28 mouse cellular contexts compared by ENCODE assay signal in the genomic region with DNA sequence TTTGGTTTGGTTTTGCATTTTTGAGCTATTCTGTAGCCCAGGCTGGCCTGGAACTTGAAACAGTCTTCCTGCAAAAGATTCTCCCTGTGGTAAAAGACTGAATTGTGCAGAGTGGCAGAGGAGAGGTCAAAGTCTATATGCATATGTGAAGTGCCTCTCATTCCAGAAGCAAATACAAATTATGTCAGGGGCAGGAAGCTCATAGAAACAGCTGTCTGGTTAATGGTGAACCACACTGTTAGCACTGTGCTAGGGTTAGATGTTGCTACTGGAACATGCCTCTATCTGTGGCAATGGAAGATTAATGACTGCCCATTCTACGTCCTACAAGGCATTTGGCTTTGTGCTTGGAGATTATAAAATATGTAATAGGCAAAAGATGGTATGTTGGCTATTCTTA.
A peak's percentile ranks its signal among the peaks of the same experiment; 100 is the strongest.
DNase-seq lines count a peak whose midpoint lies in the region; ATAC-seq and TF ChIP-seq lines count a peak whose summit lies in the region.
"Had no signal": no experiment of that assay in that cellular context is flagged by ENCODE, and none has a peak within 500 bp of the region (broad histone marks: within the 10 kb centered on the region; RNA-seq: fewer than 3 reads in every experiment).

No protein-coding gene starts in this region.

- H3K36me3 ChIP-seq in lung, postnatal 0 days (ENCODE audit: insufficient read depth, low read length): no peaks in the 10 kb centered on the region
- H3K36me3 ChIP-seq: embryonic facial prominence, embryonic 12.5 days; heart, embryonic 10.5 days; heart, embryonic 15.5 days had no signal

- H3K27ac ChIP-seq in layer of hippocampus, adult 2 months: peak overlapping the region; percentile 79
- no peak overlapping the region for H3K27ac ChIP-seq in lung, postnatal 0 days (ENCODE audit: low read length)
- H3K27ac ChIP-seq: embryonic facial prominence, embryonic 12.5 days; heart, embryonic 10.5 days; heart, embryonic 15.5 days had no signal

- H3K4me3 ChIP-seq in layer of hippocampus, adult 2 months: no peak overlapping the region
- H3K4me3 ChIP-seq in lung, postnatal 0 days (ENCODE audit: low read depth, low read length): no peak overlapping the region
- H3K4me3 ChIP-seq: embryonic facial prominence, embryonic 12.5 days; heart, embryonic 10.5 days; heart, embryonic 15.5 days had no signal

- whole genome bisulfite sequencing in lung, postnatal 0 days: 12% methylated on average over 1 of the region's 1 CpGs

- peak; percentile 41; the same call in 1 of the 2 replicates for ATAC-seq in lung, postnatal 0 days
- ATAC-seq: forebrain, embryonic 14.5 days; hindbrain, embryonic 16.5 days; midbrain, embryonic 16.5 days had no signal

- TF ChIP-seq EP300 in lung, postnatal 0 days (IDR thresholded peaks at IDR 0.05): no peak

- H3K9ac ChIP-seq in lung, postnatal 0 days (replicated peaks; ENCODE audit: low read depth): no peak overlapping the region
- H3K9ac ChIP-seq: embryonic facial prominence, embryonic 12.5 days; heart, embryonic 15.5 days had no signal

- peaks cover 5% of the 10 kb centered on the region for H3K4me1 ChIP-seq in lung, postnatal 0 days (ENCODE audit: insufficient read depth, low read depth, low read length)
- H3K4me1 ChIP-seq: embryonic facial prominence, embryonic 12.5 days had no signal

- no peaks in the 10 kb centered on the region for H3K9me3 ChIP-seq in lung, postnatal 0 days (ENCODE audit: low read length)
- H3K9me3 ChIP-seq: embryonic facial prominence, embryonic 12.5 days; heart, embryonic 10.5 days; heart, embryonic 15.5 days had no signal

- no peaks in the 10 kb centered on the region for H3K27me3 ChIP-seq in lung, postnatal 0 days (replicated peaks; ENCODE audit: insufficient read depth, low read length)
- H3K27me3 ChIP-seq: embryonic facial prominence, embryonic 12.5 days; heart, embryonic 15.5 days had no signal

- peak; percentile 29 for DNase-seq in kidney, adult 11 months
- no peak for DNase-seq in kidney, adult 18-20 months
- no peak for DNase-seq in layer of hippocampus, adult 2 months (ENCODE audit: low spot score in 2 of 2)
- no peak for DNase-seq in layer of hippocampus, adult 9-10 months (ENCODE audit: low spot score)
- peak; percentile 24 for DNase-seq in lung, postnatal 0 days (ENCODE audit: low spot score)
- DNase-seq in lung, postnatal 36 days: no peak
- DNase-seq in yolk sac, embryonic 10.5 days (ENCODE audit: low spot score): peak; percentile 25
- DNase-seq in Muller cell, postnatal 12 days (ENCODE audit: inconsistent ontology term): no peak
- DNase-seq: adrenal gland, postnatal 10 days; cerebellum, adult 11 months; cerebellum, adult 9-10 months; embryo, embryonic 11 days; gastrocnemius, postnatal 25 days; heart, adult 11 months; layer of hippocampus, postnatal 36 days; left cerebral cortex, postnatal 4 days; lung, adult 18-20 months; lung, postnatal 14 days; right cerebral cortex, adult 18-20 months; right cerebral cortex, postnatal 4 days; thymus, postnatal 4 days had no signal

- no peak overlapping the region for H3K4me2 ChIP-seq in lung, postnatal 0 days (replicated peaks; ENCODE audit: low read depth, low read length)
- H3K4me2 ChIP-seq: embryonic facial prominence, embryonic 12.5 days; heart, embryonic 15.5 days; midbrain, embryonic 11.5 days had no signal

- TF ChIP-seq CTCF in layer of hippocampus, adult 2 months (conservative IDR thresholded peaks at IDR 0.05): no peak
- no peak for TF ChIP-seq CTCF in lung, postnatal 0 days (IDR thresholded peaks at IDR 0.05)

Comparison
In these comparisons a context has a peak if more than half of its experiments do, and no peak if none do; other contexts are left out.
1. DNase-seq: peak in kidney, adult 11 months (single experiment), lung, postnatal 0 days (single experiment) and yolk sac, embryonic 10.5 days (single experiment); none in kidney, adult 18-20 months (single experiment), layer of hippocampus, adult 2 months (0 of 2), layer of hippocampus, adult 9-10 months (single experiment), lung, postnatal 36 days (single experiment) and Muller cell, postnatal 12 days (single experiment).